Mouse (Mus musculus) spleen, postnatal 36 days (tissue): ENCODE data around the gene Samd15.
"Not testable (repeated sequence)": the region's sequence is repeated elsewhere in the genome, so short reads cannot be mapped to it uniquely, and the experiment has no call there.

Experiments
- DNase-seq, 2 experiments: peaks; one replicate each; pipeline ENCODE4 v3.0.0; 2022; ENCODE audit warnings: low spot score in 2 of 2, mixed read lengths in 1 of 2

The Samd15 gene

GRCm38 (mm10) chr12:87199206-87199972, at the start of gene Samd15:
Gene Samd15, plus strand, starts transcription at chr12:87199723.
- peak; percentile 25 to 28 for DNase-seq

DNA sequence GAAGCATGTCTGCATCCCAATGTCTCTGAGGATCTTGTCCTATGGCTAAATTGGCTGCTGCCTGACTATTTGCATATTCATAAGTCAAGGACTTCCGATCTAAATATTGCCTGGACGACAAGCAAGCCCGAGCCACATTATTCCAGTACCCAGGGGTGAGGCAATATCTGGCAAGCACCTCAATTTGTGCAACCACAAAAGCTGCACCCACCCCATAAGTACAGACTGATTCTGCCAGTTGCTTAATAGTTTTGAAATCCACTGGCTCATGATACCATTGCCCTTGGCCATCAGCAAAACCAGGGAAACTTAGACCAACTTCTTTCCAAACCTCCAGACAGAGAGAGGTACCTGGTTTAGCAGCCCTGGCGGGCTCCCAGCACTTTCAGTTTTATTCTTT, 45.1 kb upstream of the Samd15 start:
- not testable (repeated sequence) for DNase-seq

- no peak for DNase-seq
Measured at GRCm38 (mm10) chr12:87157361-87157760, 42.2 kb upstream of the Samd15 start.

DNA sequence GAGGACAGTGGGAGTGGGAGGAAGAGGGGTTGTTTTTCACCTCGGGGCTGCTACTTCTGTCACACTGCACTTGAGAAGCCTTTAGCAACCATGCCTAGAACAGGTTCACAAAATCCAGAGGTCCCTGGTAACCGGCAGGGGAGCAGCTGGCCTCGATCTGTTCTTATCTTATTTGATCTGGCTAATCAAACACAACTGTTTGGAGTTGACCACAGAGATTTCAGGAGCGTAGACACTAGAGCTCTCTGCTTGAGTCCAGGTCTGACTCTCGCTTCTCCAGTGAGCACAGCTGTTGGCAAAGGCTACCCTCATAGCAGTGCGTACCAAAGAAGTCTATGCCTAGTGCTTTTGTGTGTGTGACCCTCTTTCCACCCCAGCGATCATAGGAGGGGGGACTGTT, 41.4 kb upstream of the Samd15 start:
- no peak for DNase-seq

GRCm38 (mm10) chr12:87160310-87160709, 39.2 kb upstream of the Samd15 start:
- no peak for DNase-seq

GRCm38 (mm10) chr12:87160815-87161214, 38.7 kb upstream of the Samd15 start:
- no peak for DNase-seq

DNA sequence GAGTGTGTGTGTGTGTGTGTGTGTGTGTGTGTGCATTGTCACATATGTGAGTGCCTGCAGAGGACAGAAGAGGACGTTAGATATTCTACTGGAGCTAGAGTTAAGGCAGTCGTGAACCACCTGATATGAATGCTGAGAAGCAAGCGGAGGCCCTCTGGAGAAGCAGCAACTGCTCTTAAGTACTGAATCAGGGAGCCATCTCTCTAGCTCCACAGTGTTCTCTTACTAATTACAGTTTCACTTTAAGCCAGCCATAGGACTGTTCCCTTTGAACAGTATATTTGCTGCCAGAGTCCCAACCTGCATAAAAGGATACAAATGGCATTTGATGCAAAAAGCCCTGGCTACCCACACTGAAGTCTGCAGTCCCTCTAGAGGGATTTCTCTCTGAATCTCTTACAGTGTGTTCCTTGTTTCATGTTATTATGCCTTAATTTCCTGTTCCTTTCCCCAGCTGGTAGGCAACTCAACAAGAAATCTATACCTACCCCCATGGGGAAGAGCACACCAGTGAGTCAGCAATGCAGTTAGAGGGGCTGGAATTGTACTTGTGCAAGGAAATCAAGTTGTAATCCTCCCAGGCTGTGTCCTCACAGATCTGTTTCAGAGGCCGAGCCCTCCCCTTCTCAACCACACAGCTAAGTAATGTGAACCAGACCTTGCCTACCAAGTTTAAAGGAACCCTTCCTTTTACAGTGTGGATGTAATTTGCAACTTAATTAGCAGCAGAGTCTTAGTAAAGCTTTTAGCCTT, 24.2 kb upstream of the Samd15 start:
- no peak for DNase-seq

DNA sequence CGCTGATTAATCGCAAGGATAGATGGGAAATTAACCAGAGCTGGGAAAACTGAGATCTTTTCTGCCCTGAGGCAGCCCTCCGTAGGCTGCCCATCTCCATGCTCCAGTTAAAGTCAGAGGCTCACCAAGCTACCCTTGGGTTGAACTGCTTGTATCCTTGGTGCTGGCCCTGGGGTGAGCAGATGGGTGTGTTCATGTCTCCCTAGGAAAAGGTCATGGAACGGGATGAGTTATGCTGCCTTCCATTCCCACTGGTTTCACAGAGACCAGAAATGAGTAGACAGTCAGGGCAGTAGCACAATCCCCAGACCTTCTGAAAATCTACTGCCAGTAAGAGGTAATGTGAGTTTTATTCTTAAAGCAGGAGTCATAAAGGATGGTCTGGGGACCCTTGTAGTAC, 21.9 kb upstream of the Samd15 start:
- no peak for DNase-seq

GRCm38 (mm10) chr12:87193008-87193407, 6.5 kb upstream of the Samd15 start:
- DNase-seq: peak; percentile 27 to 41

GRCm38 (mm10) chr12:87195069-87195468, 4.5 kb upstream of the Samd15 start:
- no peak for DNase-seq

DNA sequence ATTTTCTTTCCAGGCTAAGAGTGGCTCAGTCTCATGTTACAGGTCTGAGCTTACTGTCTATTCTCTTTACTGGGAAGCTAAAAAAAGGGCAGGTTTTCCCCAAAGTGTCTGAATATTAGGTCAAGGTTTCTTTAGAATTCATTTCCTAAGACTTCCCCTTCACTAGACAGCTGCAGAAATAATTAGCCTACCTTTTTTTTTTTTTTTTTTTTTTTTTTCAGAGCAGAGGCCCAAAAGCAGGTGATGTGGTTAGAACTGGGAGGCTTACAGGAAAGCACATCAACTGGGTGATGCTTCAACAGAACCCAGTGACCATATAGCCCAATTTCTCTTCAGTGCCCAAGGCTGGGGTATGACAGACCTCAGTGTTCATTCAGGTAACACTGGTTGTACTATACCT, 3.2 kb upstream of the Samd15 start:
- no peak for DNase-seq

DNA sequence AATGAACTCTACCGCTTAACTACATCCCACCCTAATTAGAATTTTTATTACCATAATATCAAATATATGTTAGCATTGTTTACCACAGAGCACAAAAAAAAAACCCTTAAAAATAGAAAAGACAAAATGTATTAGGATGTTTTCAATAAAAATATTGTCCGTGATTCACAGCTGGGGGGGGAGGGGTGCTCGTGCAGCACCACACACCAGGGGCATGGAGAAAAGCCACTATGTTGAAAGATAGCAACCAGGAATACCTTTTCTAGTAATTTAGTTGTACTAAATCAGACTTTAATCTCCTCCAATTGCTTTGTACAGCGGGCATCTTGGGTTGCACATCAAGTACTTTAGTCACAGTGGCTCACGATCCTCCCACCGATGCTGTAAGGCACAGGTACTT, 731 bp upstream of the Samd15 start:
- no peak for DNase-seq

DNA sequence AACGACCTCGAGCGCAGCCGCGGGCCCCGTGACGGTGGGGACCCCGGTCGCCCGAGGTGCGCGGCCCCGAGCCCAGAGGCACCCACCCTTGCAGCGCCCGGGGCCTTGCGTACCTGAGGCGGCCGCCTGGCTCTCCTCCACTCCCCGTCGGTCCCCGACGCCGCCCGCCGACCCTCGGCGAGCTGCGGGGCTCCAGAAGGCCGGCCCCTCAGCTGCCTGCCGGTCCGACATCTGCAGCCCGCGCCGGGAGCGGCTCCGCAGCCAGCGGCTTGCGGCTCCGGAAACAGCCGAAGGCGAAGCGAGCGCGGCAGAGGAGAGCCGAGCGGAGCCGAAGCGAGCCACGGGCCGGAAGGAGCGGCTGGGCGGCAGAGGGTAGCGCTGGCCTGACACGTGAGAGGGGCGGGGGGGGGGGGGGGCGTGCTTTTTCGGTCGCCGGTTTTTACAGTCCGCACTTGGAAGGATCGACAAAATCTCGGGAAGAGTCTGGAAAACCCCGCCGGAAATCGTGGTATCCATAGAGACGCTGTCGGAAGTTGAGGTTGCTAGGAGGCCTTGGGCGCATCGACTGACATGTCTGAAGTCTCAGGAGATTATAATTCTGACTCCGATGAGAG, 557 bp downstream of the Samd15 start, which contains the start of gene Tmed8:
TSS of gene Tmed8 (minus strand) at position 482 of the 614 bp plus-strand sequence.
- DNase-seq: peak; percentile 79 to 85

GRCm38 (mm10) chr12:87201694-87202093, 2.2 kb downstream of the Samd15 start:
- DNase-seq: no peak

DNA sequence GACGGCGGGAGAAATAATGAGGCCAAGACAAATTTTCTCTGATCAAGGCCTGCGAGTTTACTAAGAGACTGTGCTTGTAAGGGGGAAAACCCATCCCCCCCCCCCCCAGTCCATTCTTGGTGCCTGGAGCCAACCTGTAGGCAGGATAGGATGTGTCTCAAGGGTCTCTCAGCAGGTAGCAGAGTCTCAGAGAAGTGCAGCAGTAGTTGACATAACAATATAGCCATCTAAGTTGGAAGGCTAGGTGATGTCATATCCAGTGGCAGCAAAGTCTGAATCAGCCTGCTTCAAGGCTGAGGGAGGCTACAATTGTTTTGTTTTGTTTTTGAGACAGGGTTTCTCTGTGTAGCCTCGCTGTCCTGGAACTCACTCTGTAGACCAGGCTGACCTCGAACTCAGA, 6.3 kb downstream of the Samd15 start:
- not testable (repeated sequence) for DNase-seq

GRCm38 (mm10) chr12:87212844-87213606, 13.5 kb downstream of the Samd15 start:
- DNase-seq: no peak

DNA sequence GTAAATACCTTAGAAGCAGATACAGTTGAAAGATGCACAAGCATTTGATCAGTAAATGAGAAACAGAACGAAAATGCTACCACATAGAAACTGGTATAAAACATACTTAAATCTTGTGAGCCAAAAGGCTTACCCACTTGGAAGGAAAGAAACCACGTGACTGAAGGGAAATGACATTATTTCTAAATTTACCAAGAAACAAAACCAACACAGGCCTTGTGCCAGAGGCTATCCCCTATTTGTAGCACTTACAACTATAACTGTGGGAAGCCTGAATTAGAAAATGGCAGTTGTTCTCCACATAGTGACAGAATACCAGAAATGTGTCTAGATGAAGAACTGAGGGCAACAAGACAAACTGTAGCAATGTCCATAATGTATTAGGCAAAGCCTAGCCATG, 16.5 kb downstream of the Samd15 start:
- no peak for DNase-seq

- DNase-seq: no peak
Measured at GRCm38 (mm10) chr12:87217596-87217995, 18.1 kb downstream of the Samd15 start.

DNA sequence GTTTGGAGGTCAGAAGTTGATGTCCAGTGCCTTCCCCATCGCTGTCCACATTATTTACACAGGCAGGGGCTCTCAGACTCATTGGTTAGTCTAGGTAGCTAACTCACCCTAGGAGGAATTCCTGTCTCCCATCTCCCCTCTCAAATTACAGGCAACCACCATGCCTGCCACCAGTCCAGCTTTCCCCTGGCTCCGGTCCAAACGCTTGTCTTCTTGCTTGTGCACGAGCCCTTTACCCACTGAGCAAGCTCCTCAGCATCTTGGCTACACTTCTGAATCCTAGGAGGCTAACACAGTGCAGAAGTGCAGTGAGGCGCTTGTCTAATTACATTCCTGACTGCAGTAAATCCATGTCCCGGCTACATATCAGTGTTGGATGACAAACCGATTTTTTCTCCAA, 19.8 kb downstream of the Samd15 start:
- DNase-seq: no peak

DNA sequence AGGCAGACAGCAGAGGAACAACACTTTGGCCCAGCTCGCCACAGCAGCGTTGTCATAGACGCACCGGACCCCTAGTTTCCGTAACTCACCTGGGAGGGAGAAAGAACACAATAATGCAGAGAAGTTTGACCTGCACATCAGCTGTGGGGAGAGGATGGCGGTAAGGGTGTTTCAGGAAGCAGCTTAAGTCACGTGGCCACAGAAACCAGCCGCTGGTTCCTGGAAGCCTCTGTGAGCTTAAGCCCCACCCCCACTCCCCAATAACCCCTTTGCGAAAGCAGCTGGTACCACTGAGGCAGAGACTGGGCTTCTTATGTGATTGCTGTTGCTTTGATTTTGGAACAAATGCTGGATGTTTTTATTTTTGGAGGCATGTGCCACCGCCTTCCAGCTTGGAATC, 25.4 kb downstream of the Samd15 start:
- no peak for DNase-seq

GRCm38 (mm10) chr12:87226801-87227200, 27.3 kb downstream of the Samd15 start:
- no peak for DNase-seq

DNA sequence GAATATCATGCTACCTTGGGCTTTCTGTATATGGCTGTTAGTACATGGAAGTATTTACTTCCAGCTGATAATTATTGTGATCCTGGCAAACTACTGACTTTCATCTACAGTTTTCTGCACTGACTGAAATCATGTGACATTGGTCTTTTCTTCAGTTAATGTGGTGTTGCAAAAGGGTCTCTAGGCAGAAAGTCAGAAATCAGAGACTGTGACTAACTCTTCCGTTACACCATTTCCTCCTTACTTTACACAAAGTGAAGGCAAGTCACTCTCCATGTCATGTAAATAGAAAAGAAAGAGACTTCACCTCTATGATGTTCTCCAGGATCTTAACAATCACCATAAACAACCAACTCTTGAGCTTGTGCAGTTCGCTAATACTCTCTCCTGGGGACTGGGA, 30.1 kb downstream of the Samd15 start:
- no peak for DNase-seq
